Mouse (Mus musculus): ENCODE results near the gene Mctp2. TPM values are rescaled to one million over a fixed set of nuclear protein-coding genes. Genes with fewer than 3 reads are reported as not detected.

Gene Mctp2
- polyA plus RNA-seq, 1 experiment, result 4.6 TPM

DNA sequence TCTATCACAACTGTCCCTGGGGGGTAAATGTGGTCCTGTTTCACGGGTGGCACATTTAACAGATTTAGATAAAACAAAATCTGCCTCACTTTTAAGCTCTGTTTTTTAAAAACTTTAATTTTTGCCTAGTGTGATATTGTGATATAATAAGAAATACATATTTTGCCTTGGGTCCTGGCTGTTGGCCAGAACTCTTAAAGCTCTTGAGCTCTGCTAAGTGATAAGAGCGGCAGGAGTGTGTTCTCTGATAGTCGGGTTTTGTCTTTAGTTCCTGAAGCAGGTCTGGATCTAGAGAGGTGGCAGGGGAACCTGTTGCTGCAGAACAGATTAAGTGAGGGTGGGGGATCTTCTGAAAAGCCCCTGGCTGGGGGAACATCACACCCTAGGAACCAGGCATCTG lies 186.7 kb downstream of the Mctp2 start:
- Histone ChIP-seq H3K9ac (ENCODE audit: low read depth, poor library complexity, severe bottlenecking) (no peak overlapping the region), H3K27ac (ENCODE audit: insufficient read depth, low read length) (no peak overlapping the region), H3K27me3 (ENCODE audit: control insufficient read depth, insufficient read depth, low read length, poor library complexity, severe bottlenecking) (no peaks in the 10 kb centered on the region), H3K36me3 (ENCODE audit: control insufficient read depth, insufficient read depth, low read length, poor library complexity, severe bottlenecking) (no peaks in the 10 kb centered on the region), H3K4me1 (ENCODE audit: control insufficient read depth, insufficient read depth, low read length) (no peaks in the 10 kb centered on the region), H3K9me3 (replicated peaks; ENCODE audit: control insufficient read depth, insufficient read depth, low read length, poor library complexity, severe bottlenecking) (peaks cover 7% of the 10 kb centered on the region; the same call in 1 of the 2 replicates), H3K4me3 (ENCODE audit: low read depth, low read length) (no peak overlapping the region)
- no peak for TF ChIP-seq EP300 (IDR thresholded peaks at IDR 0.05; ENCODE audit: insufficient read depth, low read depth, low read length)
- no peak for TF ChIP-seq CTCF (IDR thresholded peaks at IDR 0.05; ENCODE audit: low read depth, low read length)
- TF ChIP-seq POLR2A (IDR thresholded peaks at IDR 0.05; ENCODE audit: insufficient read depth, low read length), result no peak

DNA sequence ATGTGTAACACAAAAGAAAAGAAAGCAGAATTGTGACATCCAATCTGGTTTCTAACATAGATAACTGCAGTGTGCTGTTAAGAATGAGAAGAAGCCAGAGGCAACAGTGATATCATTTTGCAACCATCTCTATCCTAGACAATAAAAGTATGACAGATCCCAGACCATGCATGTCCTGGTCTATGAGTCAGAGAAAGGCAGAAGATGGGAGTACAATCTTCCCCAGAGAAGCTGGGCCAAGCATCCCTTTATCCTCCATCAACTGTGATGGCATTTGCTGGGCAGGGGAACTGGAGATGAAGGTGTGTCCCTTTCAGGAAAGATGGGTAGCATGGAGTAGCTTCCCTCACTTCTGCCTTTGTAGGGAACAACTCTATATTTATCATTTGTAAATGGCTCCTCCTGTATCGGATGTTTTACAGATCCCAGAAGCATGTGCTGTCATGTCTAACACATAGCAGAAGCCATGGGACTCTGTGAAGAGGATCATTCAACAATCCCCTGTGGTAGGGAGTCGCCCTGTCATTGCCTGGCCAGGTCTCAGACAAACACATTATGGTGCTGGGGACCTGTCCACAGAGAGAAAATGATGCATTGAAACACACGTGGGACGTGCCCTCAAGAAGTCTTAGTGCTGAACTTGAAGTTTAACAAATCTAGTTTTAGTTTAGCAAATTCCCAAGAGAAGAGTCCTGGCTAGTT lies 188.9 kb downstream of the Mctp2 start:
- Histone ChIP-seq H3K9me3 (replicated peaks; ENCODE audit: control insufficient read depth, insufficient read depth, low read length, poor library complexity, severe bottlenecking) (peaks cover 5% of the 10 kb centered on the region; the same call in 1 of the 2 replicates), H3K4me1 (ENCODE audit: control insufficient read depth, insufficient read depth, low read length) (no peaks in the 10 kb centered on the region), H3K27me3 (ENCODE audit: control insufficient read depth, insufficient read depth, low read length, poor library complexity, severe bottlenecking) (no peaks in the 10 kb centered on the region), H3K9ac (ENCODE audit: low read depth, poor library complexity, severe bottlenecking) (no peak overlapping the region), H3K4me3 (ENCODE audit: low read depth, low read length) (no peak overlapping the region), H3K27ac (ENCODE audit: insufficient read depth, low read length) (no peak overlapping the region), H3K36me3 (ENCODE audit: control insufficient read depth, insufficient read depth, low read length, poor library complexity, severe bottlenecking) (no peaks in the 10 kb centered on the region)
- TF ChIP-seq EP300 (IDR thresholded peaks at IDR 0.05; ENCODE audit: insufficient read depth, low read depth, low read length), result no peak
- no peak for TF ChIP-seq POLR2A (IDR thresholded peaks at IDR 0.05; ENCODE audit: insufficient read depth, low read length)
- no peak for TF ChIP-seq CTCF (IDR thresholded peaks at IDR 0.05; ENCODE audit: low read depth, low read length)

DNA sequence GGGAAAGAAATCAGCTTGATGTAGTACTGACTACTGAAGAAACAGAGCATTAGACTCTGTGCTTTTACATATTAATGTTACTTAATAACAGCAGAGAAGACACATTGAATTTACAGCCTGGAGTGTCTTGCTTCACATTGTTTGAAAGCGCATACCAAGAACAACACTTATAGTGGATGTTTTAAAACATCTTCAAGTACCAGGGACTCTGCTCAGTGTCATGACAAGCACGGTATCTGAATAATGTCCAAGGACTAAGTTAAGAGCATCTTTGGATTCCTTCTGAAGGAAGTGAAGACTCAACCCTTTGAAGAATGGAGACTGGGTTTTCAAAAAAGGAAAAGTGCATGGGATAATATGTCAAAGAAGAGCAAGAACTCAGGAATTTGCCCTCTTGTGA lies 191.3 kb downstream of the Mctp2 start:
- Histone ChIP-seq H3K4me1 (ENCODE audit: control insufficient read depth, insufficient read depth, low read length) (peaks cover 3% of the 10 kb centered on the region), H3K36me3 (ENCODE audit: control insufficient read depth, insufficient read depth, low read length, poor library complexity, severe bottlenecking) (no peaks in the 10 kb centered on the region), H3K9me3 (replicated peaks; ENCODE audit: control insufficient read depth, insufficient read depth, low read length, poor library complexity, severe bottlenecking) (no peaks in the 10 kb centered on the region), H3K27me3 (ENCODE audit: control insufficient read depth, insufficient read depth, low read length, poor library complexity, severe bottlenecking) (no peaks in the 10 kb centered on the region), H3K9ac (ENCODE audit: low read depth, poor library complexity, severe bottlenecking) (no peak overlapping the region), H3K27ac (ENCODE audit: insufficient read depth, low read length) (no peak overlapping the region), H3K4me3 (ENCODE audit: low read depth, low read length) (no peak overlapping the region)
- TF ChIP-seq EP300 (IDR thresholded peaks at IDR 0.05; ENCODE audit: insufficient read depth, low read depth, low read length) (no peak), CTCF (IDR thresholded peaks at IDR 0.05; ENCODE audit: low read depth, low read length) (no peak), POLR2A (IDR thresholded peaks at IDR 0.05; ENCODE audit: insufficient read depth, low read length) (no peak)

- TF ChIP-seq EP300 (IDR thresholded peaks at IDR 0.05; ENCODE audit: insufficient read depth, low read depth, low read length), result no peak
- TF ChIP-seq CTCF (IDR thresholded peaks at IDR 0.05; ENCODE audit: low read depth, low read length), result no peak
- no peak for TF ChIP-seq POLR2A (IDR thresholded peaks at IDR 0.05; ENCODE audit: insufficient read depth, low read length)
- Histone ChIP-seq H3K27me3 (ENCODE audit: control insufficient read depth, insufficient read depth, low read length, poor library complexity, severe bottlenecking) (no peaks in the 10 kb centered on the region), H3K4me3 (ENCODE audit: low read depth, low read length) (no peak overlapping the region), H3K27ac (ENCODE audit: insufficient read depth, low read length) (peak overlapping the region; percentile 57), H3K9ac (ENCODE audit: low read depth, poor library complexity, severe bottlenecking) (no peak overlapping the region), H3K9me3 (replicated peaks; ENCODE audit: control insufficient read depth, insufficient read depth, low read length, poor library complexity, severe bottlenecking) (no peaks in the 10 kb centered on the region), H3K36me3 (ENCODE audit: control insufficient read depth, insufficient read depth, low read length, poor library complexity, severe bottlenecking) (no peaks in the 10 kb centered on the region), H3K4me1 (ENCODE audit: control insufficient read depth, insufficient read depth, low read length) (peaks cover 3% of the 10 kb centered on the region)
Measured at GRCm38 (mm10) chr7:72110578-72110977, 195.8 kb downstream of the Mctp2 start.

DNA sequence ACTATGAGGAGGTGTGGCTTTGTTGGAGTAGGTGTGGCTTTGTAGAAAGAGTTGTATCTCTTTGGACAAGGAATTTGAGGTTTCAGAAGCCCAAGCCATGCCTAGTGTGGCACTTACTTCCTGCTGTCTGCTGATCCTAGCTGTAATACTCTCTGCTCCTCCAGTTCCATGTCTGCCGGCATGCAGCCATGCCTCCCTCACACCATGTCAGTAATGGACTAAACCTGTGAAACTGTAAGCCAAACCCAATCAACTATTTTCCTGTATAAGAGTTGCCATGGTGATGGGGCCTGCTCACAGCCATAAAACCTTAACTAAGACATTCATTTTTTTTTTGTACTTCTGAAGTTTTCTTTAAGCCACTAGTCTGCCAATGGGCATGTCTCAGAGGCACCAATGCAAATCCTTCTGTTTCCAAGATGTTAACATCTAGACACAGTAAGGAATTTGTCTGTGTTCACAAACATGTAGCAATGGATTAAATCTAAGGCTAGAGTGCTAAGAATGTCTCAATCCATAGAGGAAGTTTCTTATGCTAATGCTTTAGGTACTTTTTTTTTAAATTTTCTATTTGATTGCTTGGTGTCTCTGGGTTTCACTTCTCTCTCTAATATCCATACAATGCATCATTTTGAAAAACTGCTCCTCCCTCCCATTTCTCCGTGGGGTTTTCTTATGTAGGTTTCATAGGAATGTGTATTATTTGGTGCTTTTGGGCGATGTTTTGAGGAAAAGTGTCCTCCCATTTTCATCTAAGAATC lies 197.6 kb downstream of the Mctp2 start:
- H3K27me3 ChIP-seq (ENCODE audit: control insufficient read depth, insufficient read depth, low read length, poor library complexity, severe bottlenecking), result no peaks in the 10 kb centered on the region
- H3K9me3 ChIP-seq (replicated peaks; ENCODE audit: control insufficient read depth, insufficient read depth, low read length, poor library complexity, severe bottlenecking), result no peaks in the 10 kb centered on the region
- no peaks in the 10 kb centered on the region for H3K36me3 ChIP-seq (ENCODE audit: control insufficient read depth, insufficient read depth, low read length, poor library complexity, severe bottlenecking)
- H3K4me1 ChIP-seq (ENCODE audit: control insufficient read depth, insufficient read depth, low read length), result peaks cover 3% of the 10 kb centered on the region
- H3K9ac ChIP-seq (ENCODE audit: low read depth, poor library complexity, severe bottlenecking), result no peak overlapping the region
- no peak overlapping the region for H3K27ac ChIP-seq (ENCODE audit: insufficient read depth, low read length)
- no peak overlapping the region for H3K4me3 ChIP-seq (ENCODE audit: low read depth, low read length)
- TF ChIP-seq POLR2A (IDR thresholded peaks at IDR 0.05; ENCODE audit: insufficient read depth, low read length) (no peak), CTCF (IDR thresholded peaks at IDR 0.05; ENCODE audit: low read depth, low read length) (no peak), EP300 (IDR thresholded peaks at IDR 0.05; ENCODE audit: insufficient read depth, low read depth, low read length) (no peak)

DNA sequence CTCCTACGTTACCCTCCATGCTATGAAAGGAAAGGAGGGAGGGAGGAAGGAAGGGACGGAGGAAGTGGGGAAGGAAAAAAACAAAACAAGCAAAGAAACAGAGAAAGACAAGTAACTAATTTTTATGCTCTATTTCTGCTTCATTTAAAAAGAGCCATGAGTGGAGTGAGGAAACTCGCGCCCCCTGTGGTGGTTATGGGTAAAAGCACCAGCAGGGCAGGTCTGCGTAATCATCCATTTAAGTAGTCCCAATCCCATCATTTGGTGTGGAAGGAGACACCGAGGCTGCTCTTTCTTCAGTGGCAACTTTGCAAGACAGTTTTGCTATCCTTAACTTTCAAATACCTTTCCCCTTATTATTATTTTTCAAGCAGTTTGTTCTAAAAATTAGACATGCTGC lies 202.2 kb downstream of the Mctp2 start:
- no peaks in the 10 kb centered on the region for H3K36me3 ChIP-seq (ENCODE audit: control insufficient read depth, insufficient read depth, low read length, poor library complexity, severe bottlenecking)
- no peaks in the 10 kb centered on the region for H3K9me3 ChIP-seq (replicated peaks; ENCODE audit: control insufficient read depth, insufficient read depth, low read length, poor library complexity, severe bottlenecking)
- no peaks in the 10 kb centered on the region for H3K27me3 ChIP-seq (ENCODE audit: control insufficient read depth, insufficient read depth, low read length, poor library complexity, severe bottlenecking)
- H3K4me1 ChIP-seq (ENCODE audit: control insufficient read depth, insufficient read depth, low read length), result no peaks in the 10 kb centered on the region
- no peak overlapping the region for H3K4me3 ChIP-seq (ENCODE audit: low read depth, low read length)
- no peak overlapping the region for H3K9ac ChIP-seq (ENCODE audit: low read depth, poor library complexity, severe bottlenecking)
- TF ChIP-seq CTCF (IDR thresholded peaks at IDR 0.05; ENCODE audit: low read depth, low read length) (peak; percentile 43), EP300 (IDR thresholded peaks at IDR 0.05; ENCODE audit: insufficient read depth, low read depth, low read length) (no peak)
- H3K27ac ChIP-seq (ENCODE audit: insufficient read depth, low read length), result no peak overlapping the region

Measured in ES-Bruce4 (cell line).